Mouse (Mus musculus): ENCODE data around the gene Nppa. TPM values are rescaled to one million over a fixed set of nuclear protein-coding genes. Genes with fewer than 3 reads are reported as not detected.

Nppa gene
- total and polyA plus RNA-seq, 3 experiments = 0.26 TPM; not detected in 2

DNA sequence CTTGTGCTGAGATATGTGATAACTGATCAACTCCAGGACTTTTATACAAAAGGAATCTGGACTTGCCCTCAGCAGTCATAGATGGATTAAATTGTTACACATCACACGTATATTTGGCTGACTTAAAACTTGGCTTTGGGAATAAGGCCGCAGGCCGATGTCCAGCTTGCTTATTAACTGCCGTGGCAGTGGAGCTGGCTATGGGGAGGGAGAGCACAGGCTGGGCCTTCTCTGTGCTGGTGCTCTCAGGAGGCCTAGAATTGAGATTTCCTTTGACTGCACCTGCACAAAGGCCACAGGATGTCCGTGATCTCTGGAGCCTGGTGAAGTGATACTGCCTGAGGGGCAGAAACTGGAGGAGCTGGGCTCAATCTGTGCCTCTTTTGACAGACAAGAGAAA lies 30.0 kb downstream of the Nppa start:
- Histone ChIP-seq H3K4me1 (ENCODE audit: control insufficient read depth in 1 of 2, insufficient read depth in 2 of 2, low read length in 2 of 2) (peaks cover 0 to 4% of the 10 kb centered on the region in 2 experiments; a peak in 1 of 4 replicates), H3K4me3 (ENCODE audit: control insufficient read depth in 1 of 2, insufficient read depth in 1 of 2, low read depth in 2 of 2, low read length in 2 of 2) (no peak overlapping the region), H3K9me3 (replicated peaks; ENCODE audit: insufficient read depth, low read length) (no peaks in the 10 kb centered on the region), H3K36me3 (ENCODE audit: control insufficient read depth in 1 of 2, insufficient read depth in 2 of 2, low read length in 2 of 2) (peaks cover 0 to 2% of the 10 kb centered on the region in 2 experiments; a peak in 3 of 4 replicates), H3K27me3 (ENCODE audit: control insufficient read depth in 1 of 2, insufficient read depth in 2 of 2, low read length in 2 of 2) (no peaks in the 10 kb centered on the region), H3K27ac (ENCODE audit: control insufficient read depth, low read depth, low read length) (no peak overlapping the region), H3K79me2 (ENCODE audit: control insufficient read depth, insufficient read depth, low read length, poor library complexity) (no peaks in the 10 kb centered on the region), H3K9ac (ENCODE audit: control insufficient read depth, low read depth, low read length, poor library complexity, severe bottlenecking) (no peak overlapping the region)
- no peak for TF ChIP-seq ZKSCAN1 (IDR thresholded peaks at IDR 0.05; ENCODE audit: low read depth, low read length)
- no peak for TF ChIP-seq EP300 (IDR thresholded peaks at IDR 0.05; ENCODE audit: low read depth in 1 of 2, low read length in 2 of 2)
- TF ChIP-seq CHD1 (IDR thresholded peaks at IDR 0.05; ENCODE audit: low read depth, low read length) = no peak
- no peak for TF ChIP-seq TBP (IDR thresholded peaks at IDR 0.05; ENCODE audit: low read depth, low read length)
- TF ChIP-seq CHD2 (IDR thresholded peaks at IDR 0.05; ENCODE audit: low read length) = no peak
- TF ChIP-seq KAT2A (conservative IDR thresholded peaks at IDR 0.05; ENCODE audit: low read depth, low read length) = no peak
- no peak for TF ChIP-seq MAFK (IDR thresholded peaks at IDR 0.05; ENCODE audit: borderline replicate concordance, low read depth, low read length)
- no peak for TF ChIP-seq MYB (IDR thresholded peaks at IDR 0.05; ENCODE audit: low read depth, low read length)
- TF ChIP-seq HCFC1 (IDR thresholded peaks at IDR 0.05; ENCODE audit: low read depth, low read length) = no peak
- no peak for TF ChIP-seq NELFE (IDR thresholded peaks at IDR 0.05; ENCODE audit: low read depth, low read length)
- TF ChIP-seq ZC3H11A (IDR thresholded peaks at IDR 0.05; ENCODE audit: low read depth, low read length) = no peak
- no peak for DNase-seq (ENCODE audit: low read depth, low spot score)

DNA sequence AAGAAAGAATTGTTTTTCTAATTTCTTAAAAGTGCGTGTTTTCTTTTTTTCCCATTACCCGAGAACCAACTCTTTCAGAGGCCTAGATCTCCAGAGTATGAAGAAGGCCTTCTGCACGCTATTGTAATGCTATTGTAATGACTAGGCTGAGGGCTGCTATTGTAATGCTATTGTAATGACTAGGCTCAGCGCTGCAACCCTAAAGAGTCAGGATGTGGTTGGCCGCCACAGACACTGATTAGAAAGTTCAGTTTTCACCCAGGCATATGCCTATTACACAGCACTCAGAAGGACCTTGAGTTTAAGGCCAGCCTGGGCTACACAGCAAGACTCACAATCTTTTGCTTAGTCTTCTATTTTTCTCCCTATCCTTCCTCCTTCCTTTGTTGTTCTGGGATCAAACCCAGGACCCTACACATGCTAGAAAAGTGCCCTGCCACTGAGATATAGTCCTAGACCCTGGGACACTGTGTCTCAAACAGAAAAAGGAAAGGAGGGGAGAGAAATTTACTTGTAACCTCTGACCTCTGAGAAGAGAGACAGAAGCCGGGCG lies 33.4 kb downstream of the Nppa start:
- DNase-seq (ENCODE audit: low read depth, low spot score) = peak; percentile 54
- Histone ChIP-seq H3K9me3 (replicated peaks; ENCODE audit: insufficient read depth, low read length) (no peaks in the 10 kb centered on the region), H3K4me1 (ENCODE audit: control insufficient read depth in 1 of 2, insufficient read depth in 2 of 2, low read length in 2 of 2) (peaks cover 4 to 5% of the 10 kb centered on the region in 2 experiments; a peak in 3 of 4 replicates), H3K4me3 (ENCODE audit: control insufficient read depth in 1 of 2, insufficient read depth in 1 of 2, low read depth in 2 of 2, low read length in 2 of 2) (no peak overlapping the region), H3K79me2 (ENCODE audit: control insufficient read depth, insufficient read depth, low read length, poor library complexity) (peaks cover 2% of the 10 kb centered on the region; the same call in 1 of the 2 replicates), H3K27me3 (ENCODE audit: control insufficient read depth in 1 of 2, insufficient read depth in 2 of 2, low read length in 2 of 2) (no peaks in the 10 kb centered on the region), H3K9ac (ENCODE audit: control insufficient read depth, low read depth, low read length, poor library complexity, severe bottlenecking) (no peak overlapping the region), H3K36me3 (ENCODE audit: control insufficient read depth in 1 of 2, insufficient read depth in 2 of 2, low read length in 2 of 2) (peaks cover 0 to 5% of the 10 kb centered on the region in 2 experiments; a peak in 3 of 4 replicates), H3K27ac (ENCODE audit: control insufficient read depth, low read depth, low read length) (peak overlapping the region; percentile 68)
- TF ChIP-seq EP300 (IDR thresholded peaks at IDR 0.05; ENCODE audit: low read depth in 1 of 2, low read length in 2 of 2) (peak in 1 of 2 experiments; percentile 15; a peak in 1 of 4 replicates), KAT2A (conservative IDR thresholded peaks at IDR 0.05; ENCODE audit: low read depth, low read length) (no peak)

DNA sequence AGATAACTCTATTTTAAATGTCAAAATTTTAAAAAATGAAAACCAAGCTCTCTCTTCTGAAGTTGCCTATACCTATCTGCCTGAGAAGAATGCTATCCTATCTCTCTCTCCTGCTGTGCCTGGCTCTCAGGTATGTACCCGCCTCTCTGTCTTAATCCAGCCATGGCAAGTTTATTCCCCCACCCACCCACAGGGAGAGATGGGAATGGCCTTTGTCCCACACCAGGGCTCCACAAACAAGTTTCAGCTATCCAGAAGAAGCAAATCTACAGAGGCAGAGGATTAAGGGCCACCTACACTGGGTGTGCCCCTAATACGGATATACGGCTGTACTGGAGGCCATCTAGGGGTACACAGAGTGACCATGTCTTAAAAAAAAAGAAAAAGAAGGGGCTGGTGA lies 34.9 kb downstream of the Nppa start:
- Histone ChIP-seq H3K27ac (ENCODE audit: control insufficient read depth, low read depth, low read length) (no peak overlapping the region), H3K4me3 (ENCODE audit: control insufficient read depth in 1 of 2, insufficient read depth in 1 of 2, low read depth in 2 of 2, low read length in 2 of 2) (no peak overlapping the region), H3K79me2 (ENCODE audit: control insufficient read depth, insufficient read depth, low read length, poor library complexity) (peaks cover 10% of the 10 kb centered on the region), H3K9ac (ENCODE audit: control insufficient read depth, low read depth, low read length, poor library complexity, severe bottlenecking) (no peak overlapping the region), H3K27me3 (ENCODE audit: control insufficient read depth in 1 of 2, insufficient read depth in 2 of 2, low read length in 2 of 2) (no peaks in the 10 kb centered on the region), H3K36me3 (ENCODE audit: control insufficient read depth in 1 of 2, insufficient read depth in 2 of 2, low read length in 2 of 2) (peaks cover 0 to 12% of the 10 kb centered on the region in 2 experiments; a peak in 2 of 4 replicates), H3K9me3 (replicated peaks; ENCODE audit: insufficient read depth, low read length) (no peaks in the 10 kb centered on the region), H3K4me1 (ENCODE audit: control insufficient read depth in 1 of 2, insufficient read depth in 2 of 2, low read length in 2 of 2) (peaks cover 4 to 14% of the 10 kb centered on the region in 2 experiments; a peak in 3 of 4 replicates)
- no peak for DNase-seq (ENCODE audit: low read depth, low spot score)
- TF ChIP-seq ELF1 (IDR thresholded peaks at IDR 0.05; ENCODE audit: low read depth, low read length) = no peak
